Mouse (Mus musculus): Measurements from ENCODE around the gene Mrpl33. TPM values are rescaled to one million over a fixed set of nuclear protein-coding genes. Genes with fewer than 3 reads are reported as not detected.

Gene Mrpl33
- polyA plus RNA-seq, 2 experiments: 138 to 312 TPM

- Histone ChIP-seq H3K4me1 (ENCODE audit: control insufficient read depth, insufficient read depth, low read length) (no peaks in the 10 kb centered on the region), H3K27me3 (ENCODE audit: control insufficient read depth, insufficient read depth, low read length) (no peaks in the 10 kb centered on the region), H3K4me3 (replicated peaks; ENCODE audit: low read length) (no peak overlapping the region), H3K4me2 (replicated peaks; ENCODE audit: low read depth, low read length, severe bottlenecking) (no peak overlapping the region), H3K9me3 (ENCODE audit: control insufficient read depth, low read length) (no peaks in the 10 kb centered on the region), H3K36me3 (ENCODE audit: control insufficient read depth, insufficient read depth, low read length) (no peaks in the 10 kb centered on the region; the same call in 1 of the 2 replicates), H3K9ac (ENCODE audit: low read depth, low read length, severe bottlenecking) (no peak overlapping the region), H3K27ac (replicated peaks; ENCODE audit: low read depth, low read length) (no peak overlapping the region)
- ATAC-seq (ENCODE audit: low FRiP score, low read depth): no peak
- TF ChIP-seq POLR2A (IDR thresholded peaks at IDR 0.05; ENCODE audit: borderline replicate concordance, extremely low read depth, insufficient read depth, insufficient read length): no peak
- WGBS: 91% methylated on average over 6 of the region's 6 CpGs
- DNase-seq (ENCODE audit: low spot score): no peak
Observed at GRCm38 (mm10) chr5:31644847-31645246, 48.1 kb downstream of the Mrpl33 start.

GRCm38 (mm10) chr5:31645798-31646197 is 49.1 kb downstream of the Mrpl33 start:
- TF ChIP-seq POLR2A (IDR thresholded peaks at IDR 0.05; ENCODE audit: borderline replicate concordance, extremely low read depth, insufficient read depth, insufficient read length): no peak
- no peaks in the 10 kb centered on the region; the same call in 1 of the 2 replicates for H3K36me3 ChIP-seq (ENCODE audit: control insufficient read depth, insufficient read depth, low read length)
- H3K4me1 ChIP-seq (ENCODE audit: control insufficient read depth, insufficient read depth, low read length): no peaks in the 10 kb centered on the region
- no peak overlapping the region for H3K27ac ChIP-seq (replicated peaks; ENCODE audit: low read depth, low read length)
- ATAC-seq (ENCODE audit: low FRiP score, low read depth): no peak
- no peak overlapping the region for H3K4me2 ChIP-seq (replicated peaks; ENCODE audit: low read depth, low read length, severe bottlenecking)
- H3K9ac ChIP-seq (ENCODE audit: low read depth, low read length, severe bottlenecking): no peak overlapping the region
- WGBS: 90% methylated on average over 6 of the region's 6 CpGs
- no peaks in the 10 kb centered on the region for H3K27me3 ChIP-seq (ENCODE audit: control insufficient read depth, insufficient read depth, low read length)
- DNase-seq (ENCODE audit: low spot score): no peak
- H3K9me3 ChIP-seq (ENCODE audit: control insufficient read depth, low read length): no peaks in the 10 kb centered on the region
- no peak overlapping the region for H3K4me3 ChIP-seq (replicated peaks; ENCODE audit: low read length)

GRCm38 (mm10) chr5:31646574-31646973 is 49.8 kb downstream of the Mrpl33 start:
- no peak for TF ChIP-seq POLR2A (IDR thresholded peaks at IDR 0.05; ENCODE audit: borderline replicate concordance, extremely low read depth, insufficient read depth, insufficient read length)
- Histone ChIP-seq H3K4me3 (replicated peaks; ENCODE audit: low read length) (no peak overlapping the region), H3K4me1 (ENCODE audit: control insufficient read depth, insufficient read depth, low read length) (no peaks in the 10 kb centered on the region), H3K36me3 (ENCODE audit: control insufficient read depth, insufficient read depth, low read length) (no peaks in the 10 kb centered on the region; the same call in 1 of the 2 replicates), H3K9ac (ENCODE audit: low read depth, low read length, severe bottlenecking) (no peak overlapping the region), H3K4me2 (replicated peaks; ENCODE audit: low read depth, low read length, severe bottlenecking) (no peak overlapping the region), H3K27me3 (ENCODE audit: control insufficient read depth, insufficient read depth, low read length) (no peaks in the 10 kb centered on the region), H3K27ac (replicated peaks; ENCODE audit: low read depth, low read length) (no peak overlapping the region), H3K9me3 (ENCODE audit: control insufficient read depth, low read length) (no peaks in the 10 kb centered on the region)
- ATAC-seq (ENCODE audit: low FRiP score, low read depth) (no peak), DNase-seq (ENCODE audit: low spot score) (no peak)
- 88% methylated on average over 6 of the region's 6 CpGs for WGBS

GRCm38 (mm10) chr5:31647327-31647726 is 50.6 kb downstream of the Mrpl33 start:
- Histone ChIP-seq H3K4me3 (replicated peaks; ENCODE audit: low read length) (no peak overlapping the region), H3K36me3 (ENCODE audit: control insufficient read depth, insufficient read depth, low read length) (no peaks in the 10 kb centered on the region; the same call in 1 of the 2 replicates), H3K27ac (replicated peaks; ENCODE audit: low read depth, low read length) (no peak overlapping the region), H3K4me2 (replicated peaks; ENCODE audit: low read depth, low read length, severe bottlenecking) (no peak overlapping the region), H3K9ac (ENCODE audit: low read depth, low read length, severe bottlenecking) (no peak overlapping the region), H3K27me3 (ENCODE audit: control insufficient read depth, insufficient read depth, low read length) (no peaks in the 10 kb centered on the region), H3K4me1 (ENCODE audit: control insufficient read depth, insufficient read depth, low read length) (no peaks in the 10 kb centered on the region), H3K9me3 (ENCODE audit: control insufficient read depth, low read length) (no peaks in the 10 kb centered on the region)
- no peak for DNase-seq (ENCODE audit: low spot score)
- TF ChIP-seq POLR2A (IDR thresholded peaks at IDR 0.05; ENCODE audit: borderline replicate concordance, extremely low read depth, insufficient read depth, insufficient read length): no peak
- ATAC-seq (ENCODE audit: low FRiP score, low read depth): no peak
- WGBS: 83% methylated on average over 2 of the region's 2 CpGs

GRCm38 (mm10) chr5:31650518-31651288 is 54.0 kb downstream of the Mrpl33 start:
- no peak for TF ChIP-seq POLR2A (IDR thresholded peaks at IDR 0.05; ENCODE audit: borderline replicate concordance, extremely low read depth, insufficient read depth, insufficient read length)
- H3K36me3 ChIP-seq (ENCODE audit: control insufficient read depth, insufficient read depth, low read length): no peaks in the 10 kb centered on the region; the same call in 1 of the 2 replicates
- no peaks in the 10 kb centered on the region for H3K27me3 ChIP-seq (ENCODE audit: control insufficient read depth, insufficient read depth, low read length)
- no peak overlapping the region for H3K4me2 ChIP-seq (replicated peaks; ENCODE audit: low read depth, low read length, severe bottlenecking)
- no peaks in the 10 kb centered on the region for H3K4me1 ChIP-seq (ENCODE audit: control insufficient read depth, insufficient read depth, low read length)
- H3K4me3 ChIP-seq (replicated peaks; ENCODE audit: low read length): no peak overlapping the region
- H3K9ac ChIP-seq (ENCODE audit: low read depth, low read length, severe bottlenecking): no peak overlapping the region
- DNase-seq (ENCODE audit: low spot score) (no peak), ATAC-seq (ENCODE audit: low FRiP score, low read depth) (no peak)
- H3K9me3 ChIP-seq (ENCODE audit: control insufficient read depth, low read length): no peaks in the 10 kb centered on the region
- no peak overlapping the region for H3K27ac ChIP-seq (replicated peaks; ENCODE audit: low read depth, low read length)
- 84% methylated on average over 2 of the region's 2 CpGs for WGBS
